Mouse (Mus musculus) left cerebral cortex, adult 8-10 months (tissue): ENCODE results near the gene Ap2a2. TPM values are rescaled to one million over a fixed set of nuclear protein-coding genes. Genes with fewer than 3 reads are reported as not detected.

ENCODE experiments used
- DNase-seq, 2 experiments: peaks; one replicate each; pipeline ENCODE4 v3.0.0; 2022; ENCODE audit warnings: low spot score in 2 of 2
- total RNA-seq, 4 experiments: library from RNA; stranded (reverse); gene quantifications; 2 replicates each; pipeline ENCODE4 v1.2.4; 2022

Gene Ap2a2
- 100 to 1,000 TPM; 188 to 206 (median 202) TPM for total RNA-seq

DNA sequence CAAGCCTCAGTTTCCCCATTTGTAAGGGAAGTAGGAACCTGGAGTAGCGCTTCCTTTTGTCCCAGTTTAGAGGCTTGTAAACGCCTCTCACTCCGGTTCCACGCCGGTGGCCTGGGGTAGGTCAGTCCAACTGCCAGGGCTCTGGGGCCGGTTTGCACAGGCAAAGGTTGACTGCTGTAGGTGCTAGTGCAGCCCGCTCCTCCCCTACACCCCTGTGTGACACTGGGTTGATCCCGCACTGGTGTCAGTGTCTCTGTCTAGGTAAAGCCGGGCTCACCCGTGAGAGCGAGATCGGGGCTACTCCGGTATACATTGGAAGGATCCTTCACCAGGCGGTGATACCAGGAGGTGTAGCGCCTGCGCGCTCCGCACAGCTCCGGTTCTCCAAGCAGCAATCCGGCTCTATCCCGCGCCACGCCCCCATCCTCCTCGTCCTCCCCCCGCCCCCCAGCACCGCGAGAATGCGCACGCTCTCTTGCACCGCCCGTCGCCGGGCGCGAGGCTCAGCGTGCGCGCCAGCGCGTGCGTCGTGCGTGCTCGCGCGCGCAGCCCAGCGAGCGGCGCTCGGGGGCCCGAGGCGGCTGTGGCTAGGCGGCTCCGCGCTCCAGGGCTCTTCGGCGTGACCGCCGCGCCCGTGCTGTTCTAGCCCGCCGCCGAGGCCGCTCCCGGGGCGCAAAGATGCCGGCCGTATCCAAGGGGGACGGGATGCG, at the start of gene Ap2a2:
Ap2a2 (plus strand) TSS at position 492 of the 710 bp plus-strand sequence.
- peak; percentile 65 to 88 for DNase-seq

DNA sequence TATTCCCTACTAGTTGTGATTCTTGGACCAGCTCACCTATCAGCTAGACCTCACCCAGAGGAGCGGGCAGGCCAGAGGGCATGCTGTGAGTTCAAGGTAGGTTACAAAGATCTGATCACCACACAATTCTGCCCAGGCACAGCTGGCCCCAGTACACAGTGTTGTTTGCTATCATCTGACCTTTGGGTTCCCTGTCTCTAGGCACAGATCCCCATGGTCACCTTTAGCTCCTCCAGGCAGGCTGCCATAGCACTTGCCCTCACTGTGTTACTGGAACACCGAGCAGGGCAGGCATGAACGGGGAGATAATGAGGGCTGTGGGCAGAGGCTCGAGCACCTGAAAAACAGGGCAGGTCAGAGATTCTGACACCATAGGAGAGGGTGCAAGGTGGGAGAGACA, 44.3 kb upstream of the Ap2a2 start:
- DNase-seq = no peak

GRCm38 (mm10) chr7:141518296-141518695, 43.7 kb upstream of the Ap2a2 start:
- DNase-seq = no peak

GRCm38 (mm10) chr7:141518926-141519325, 43.0 kb upstream of the Ap2a2 start:
- DNase-seq = no peak

DNA sequence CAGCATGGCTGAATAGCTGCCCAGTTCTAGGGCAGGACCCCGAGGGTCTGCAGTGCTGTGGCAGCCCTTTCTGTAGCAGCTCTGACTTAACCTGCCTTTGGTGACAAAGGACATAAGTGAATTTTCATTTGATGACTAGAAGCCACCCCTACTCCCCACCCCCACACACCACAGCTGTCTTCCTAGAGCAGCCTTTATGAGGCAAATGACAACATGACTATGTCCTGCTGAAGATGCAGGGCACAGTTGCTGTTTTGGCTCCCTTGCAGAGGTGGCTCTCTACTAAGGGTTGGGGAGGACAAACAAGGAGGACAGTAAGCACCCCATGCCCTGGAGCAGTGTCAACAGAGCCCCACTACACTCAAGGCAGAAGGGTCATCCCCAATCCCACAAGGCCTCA, 42.2 kb upstream of the Ap2a2 start:
- DNase-seq = no peak

DNA sequence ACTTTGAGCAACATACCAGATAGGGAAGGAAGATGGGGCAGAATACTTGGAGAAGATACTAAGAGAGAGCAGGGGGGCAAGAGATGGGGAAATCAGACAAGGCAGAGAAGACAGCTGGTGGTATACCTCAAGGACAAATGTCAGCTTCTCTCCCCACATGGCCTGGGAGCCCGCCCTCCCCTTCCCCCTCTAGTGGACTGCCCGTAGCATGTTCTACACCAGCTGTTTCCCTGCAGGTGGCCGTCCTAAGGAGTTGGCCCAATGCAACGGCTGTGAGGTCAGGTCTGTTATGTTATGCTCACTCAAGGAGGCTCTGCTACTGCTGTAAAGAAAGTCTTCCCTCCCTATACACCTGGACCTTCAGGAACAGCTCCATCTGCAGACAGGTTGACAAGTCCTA, 39.0 kb upstream of the Ap2a2 start:
- DNase-seq = no peak

DNA sequence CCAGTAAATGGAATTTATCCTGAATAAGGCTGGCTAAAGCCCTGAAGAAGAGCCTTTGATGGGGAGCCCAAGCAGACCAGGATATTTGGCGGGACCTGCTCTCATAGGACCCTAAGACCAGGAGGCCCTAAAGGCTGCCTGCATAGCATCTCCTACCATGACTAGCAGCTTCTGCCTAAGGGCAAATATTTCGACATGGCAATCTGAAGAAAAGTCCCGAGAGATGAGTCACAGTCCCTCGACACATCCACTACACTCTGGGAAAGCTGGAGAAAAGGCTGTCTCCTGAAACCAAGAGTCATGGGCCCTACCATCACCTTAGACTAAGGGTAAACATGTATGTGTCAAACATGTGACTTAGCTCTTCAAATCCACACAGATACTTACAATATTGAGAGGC, 37.7 kb upstream of the Ap2a2 start:
- DNase-seq = no peak

GRCm38 (mm10) chr7:141524760-141525579, 37.0 kb upstream of the Ap2a2 start:
- peak in 1 of 2 experiments; percentile 61 for DNase-seq

DNA sequence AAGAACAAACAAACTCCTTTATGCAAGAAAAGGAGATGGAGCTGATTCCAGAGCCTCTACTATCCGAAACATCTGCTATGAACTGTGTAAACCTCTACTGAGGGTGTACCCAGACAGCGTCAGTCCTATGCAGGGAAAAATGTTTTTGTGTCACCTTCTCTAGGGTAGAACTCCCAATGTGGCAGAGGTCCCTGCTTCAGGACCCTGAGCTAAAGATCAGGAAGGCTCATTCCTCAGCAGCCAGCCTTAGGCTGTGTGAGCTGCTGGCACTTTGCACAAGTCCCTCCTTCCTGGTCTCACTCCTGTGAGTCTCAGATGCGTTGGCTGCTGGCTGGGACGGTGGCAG, 36.4 kb upstream of the Ap2a2 start:
- no peak for DNase-seq

GRCm38 (mm10) chr7:141535570-141535969, 26.4 kb upstream of the Ap2a2 start:
- no peak for DNase-seq

DNA sequence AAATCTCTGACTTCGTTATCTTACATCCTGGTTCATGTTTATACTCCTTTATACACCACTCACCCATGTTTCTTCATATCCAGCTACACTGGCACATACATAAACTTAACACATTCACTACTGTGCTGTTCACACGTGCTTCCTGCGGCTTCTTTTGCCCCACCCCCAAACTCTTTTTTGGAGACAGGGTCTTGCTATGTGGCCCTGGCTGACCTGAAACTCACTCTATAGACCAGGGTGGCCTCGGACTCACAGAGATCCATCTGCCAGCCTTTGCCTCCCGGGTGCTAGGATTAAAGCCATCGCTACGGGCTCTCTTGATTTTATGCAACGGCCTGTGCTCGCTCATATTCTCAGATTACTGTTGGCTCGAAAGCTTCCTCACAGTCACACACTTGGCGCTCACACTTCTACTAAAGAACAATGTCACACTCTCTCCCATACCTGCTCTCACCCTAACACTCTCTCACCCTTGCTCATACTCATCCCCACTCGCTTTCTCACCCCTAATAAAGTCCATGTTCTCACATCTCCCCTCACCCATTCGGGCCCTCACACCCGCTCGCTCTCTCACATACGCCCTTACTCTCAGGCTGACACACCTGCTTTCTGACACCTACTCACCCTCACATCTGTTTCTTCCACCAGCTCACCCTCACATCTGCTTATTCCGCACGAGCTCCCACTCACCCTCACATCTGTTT, 23.0 kb upstream of the Ap2a2 start:
- DNase-seq = no peak

- DNase-seq = peak; percentile 91 to 96
These were observed 22.2 kb upstream of the Ap2a2 start, which contains the start of gene Chid1 for GRCm38 (mm10) chr7:141539556-141540311. Gene Chid1, minus strand, starts transcription at chr7:141539857.

DNA sequence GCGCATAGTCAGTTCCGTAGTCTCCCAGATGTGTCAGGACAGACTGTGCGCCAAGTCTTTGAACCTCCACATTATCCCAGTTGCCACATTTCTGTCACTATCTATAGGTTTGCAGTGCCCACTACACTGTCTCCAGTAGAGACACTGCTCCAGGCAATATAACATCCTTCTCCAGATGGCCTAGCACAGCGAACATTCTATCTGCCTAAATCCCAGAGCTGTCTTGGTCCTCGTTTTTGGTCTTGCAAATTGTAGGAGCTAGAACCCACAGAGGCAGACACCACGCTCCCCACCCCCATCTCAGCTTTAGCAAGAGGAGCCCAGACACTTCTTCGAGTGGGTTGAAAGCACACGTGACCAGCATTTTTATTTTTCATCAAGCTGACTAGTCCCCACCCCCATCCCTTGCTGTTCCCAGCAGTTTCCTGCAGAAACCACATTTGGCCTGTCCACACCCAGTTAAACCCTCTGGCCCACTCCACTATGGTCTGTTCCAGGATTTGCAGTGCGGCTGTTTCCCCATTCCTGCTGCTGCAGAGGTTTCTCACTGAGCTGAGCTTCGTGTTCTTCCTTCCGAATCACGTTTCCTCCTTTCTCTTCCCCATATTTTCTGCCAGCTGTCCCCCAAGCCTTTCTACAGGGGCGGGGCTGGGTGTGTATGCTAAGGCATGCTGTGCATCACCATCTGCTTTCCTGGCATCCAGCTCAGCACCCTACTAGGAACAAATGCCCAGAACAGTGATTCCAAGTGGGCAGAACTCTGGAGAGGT, 21.5 kb upstream of the Ap2a2 start:
- DNase-seq = peak; percentile 55 to 87

GRCm38 (mm10) chr7:141541681-141542080, 20.3 kb upstream of the Ap2a2 start:
- no peak for DNase-seq

- no peak for DNase-seq
These were observed 19.4 kb upstream of the Ap2a2 start for GRCm38 (mm10) chr7:141542588-141542987.

DNA sequence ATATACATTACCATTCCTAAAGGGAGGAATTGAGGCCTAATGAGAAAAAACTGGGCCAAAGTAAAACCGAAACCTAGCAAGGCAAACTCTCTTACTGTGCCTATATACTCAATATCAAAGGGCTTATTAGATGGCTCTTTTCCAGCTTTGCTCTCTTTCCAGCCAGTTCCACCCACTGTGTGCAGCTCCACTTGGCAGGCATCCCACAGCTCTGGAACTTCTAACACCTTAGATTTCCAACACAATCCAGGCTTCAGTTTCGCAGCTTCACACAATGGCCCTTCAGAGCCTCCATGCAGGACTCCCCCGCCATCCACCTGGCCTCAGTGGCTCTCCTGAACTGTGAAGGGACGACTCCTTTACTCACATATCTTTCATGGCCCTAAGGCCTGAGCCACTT, 17.3 kb upstream of the Ap2a2 start:
- DNase-seq = no peak

GRCm38 (mm10) chr7:141549432-141550061, 12.4 kb upstream of the Ap2a2 start:
- no peak for DNase-seq

DNA sequence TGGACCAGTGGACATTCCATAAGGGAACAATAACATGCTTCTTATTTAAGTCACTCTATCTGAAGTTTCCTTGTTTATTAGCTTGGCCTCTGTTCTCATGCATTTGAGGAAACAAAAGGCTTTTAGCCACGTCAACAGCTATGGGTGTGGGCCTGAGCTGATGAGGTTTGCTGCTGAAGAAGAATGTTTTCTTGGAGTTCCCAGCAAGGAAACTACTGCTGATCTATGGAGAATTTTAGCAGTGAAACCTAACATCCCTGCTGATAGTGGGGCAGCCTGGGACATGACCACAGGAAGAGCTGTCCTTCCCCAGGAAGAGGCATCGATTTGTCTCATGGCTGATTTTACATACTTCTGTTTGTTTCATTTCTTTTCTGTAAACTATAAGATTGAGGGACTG, 11.5 kb upstream of the Ap2a2 start:
- DNase-seq = no peak

- no peak for DNase-seq
These were observed 3.6 kb upstream of the Ap2a2 start for GRCm38 (mm10) chr7:141558329-141558776.

DNA sequence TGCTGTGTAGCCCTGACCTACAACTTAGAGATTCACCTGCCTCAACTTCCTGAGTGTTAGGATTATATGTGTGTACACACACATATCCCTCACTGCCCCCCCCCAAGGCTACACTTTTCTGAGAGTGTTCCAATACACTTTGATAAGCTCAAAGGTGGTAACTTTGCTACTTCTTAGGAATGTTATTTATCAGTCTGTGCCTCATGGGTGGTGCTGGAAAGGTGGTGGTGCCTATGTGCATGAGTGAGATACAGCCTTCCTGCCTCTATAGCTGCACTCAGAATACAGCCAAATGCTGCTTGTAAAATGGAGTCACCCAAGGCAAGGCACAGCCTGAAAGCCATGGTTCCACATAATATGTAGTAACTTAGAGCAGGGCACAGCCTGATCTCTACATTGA, 3.0 kb upstream of the Ap2a2 start:
- DNase-seq = no peak
